Mouse (Mus musculus): ENCODE measurements around the gene Dpf1. TPM values are rescaled to one million over a fixed set of nuclear protein-coding genes. Genes with fewer than 3 reads are reported as not detected.

The Dpf1 gene
- total and polyA plus RNA-seq, 2 experiments from 2014 or later = 0.61 TPM; not detected in 1

- 75% methylated on average over 6 of the region's 7 CpGs for WGBS
- no peaks in the 10 kb centered on the region for H3K27me3 ChIP-seq (ENCODE audit: control insufficient read depth, insufficient read depth, low read length)
- H3K27ac ChIP-seq (ENCODE audit: low read depth) = no peak overlapping the region
- H3K4me3 ChIP-seq (ENCODE audit: low read depth, low read length) = no peak overlapping the region
- peaks cover 16% of the 10 kb centered on the region; the same call in 1 of the 2 replicates for H3K36me3 ChIP-seq (replicated peaks; ENCODE audit: control insufficient read depth, insufficient read depth, low read length)
- H3K9ac ChIP-seq (replicated peaks; ENCODE audit: low read depth, low read length) = no peak overlapping the region
- TF ChIP-seq CTCF (IDR thresholded peaks at IDR 0.05; ENCODE audit: low read depth) (no peak), EP300 (IDR thresholded peaks at IDR 0.05; ENCODE audit: low read depth) (no peak)
- ATAC-seq (ENCODE audit: insufficient read depth, low read depth) = no peak
- no peaks in the 10 kb centered on the region for H3K9me3 ChIP-seq (replicated peaks; ENCODE audit: control insufficient read depth, low read length)
- no peak for DNase-seq (ENCODE audit: low spot score)
- no peak overlapping the region for H3K4me2 ChIP-seq (ENCODE audit: low read depth, low read length)
- no peaks in the 10 kb centered on the region for H3K4me1 ChIP-seq (ENCODE audit: control insufficient read depth, insufficient read depth)
These were observed 30.4 kb downstream of the Dpf1 start for GRCm38 (mm10) chr7:29334156-29334555.

- Histone ChIP-seq H3K9me3 (replicated peaks; ENCODE audit: control insufficient read depth, low read length) (no peaks in the 10 kb centered on the region), H3K4me1 (ENCODE audit: control insufficient read depth, insufficient read depth) (no peaks in the 10 kb centered on the region), H3K27me3 (ENCODE audit: control insufficient read depth, insufficient read depth, low read length) (no peaks in the 10 kb centered on the region), H3K4me2 (ENCODE audit: low read depth, low read length) (no peak overlapping the region), H3K4me3 (ENCODE audit: low read depth, low read length) (no peak overlapping the region), H3K9ac (replicated peaks; ENCODE audit: low read depth, low read length) (no peak overlapping the region), H3K36me3 (replicated peaks; ENCODE audit: control insufficient read depth, insufficient read depth, low read length) (peaks cover 10% of the 10 kb centered on the region; the same call in 1 of the 2 replicates), H3K27ac (ENCODE audit: low read depth) (no peak overlapping the region)
- DNase-seq (ENCODE audit: low spot score) = no peak
- ATAC-seq (ENCODE audit: insufficient read depth, low read depth) = no peak
- no peak for TF ChIP-seq CTCF (IDR thresholded peaks at IDR 0.05; ENCODE audit: low read depth)
- TF ChIP-seq EP300 (IDR thresholded peaks at IDR 0.05; ENCODE audit: low read depth) = no peak
These were observed 31.5 kb downstream of the Dpf1 start for GRCm38 (mm10) chr7:29335276-29335675.

DNA sequence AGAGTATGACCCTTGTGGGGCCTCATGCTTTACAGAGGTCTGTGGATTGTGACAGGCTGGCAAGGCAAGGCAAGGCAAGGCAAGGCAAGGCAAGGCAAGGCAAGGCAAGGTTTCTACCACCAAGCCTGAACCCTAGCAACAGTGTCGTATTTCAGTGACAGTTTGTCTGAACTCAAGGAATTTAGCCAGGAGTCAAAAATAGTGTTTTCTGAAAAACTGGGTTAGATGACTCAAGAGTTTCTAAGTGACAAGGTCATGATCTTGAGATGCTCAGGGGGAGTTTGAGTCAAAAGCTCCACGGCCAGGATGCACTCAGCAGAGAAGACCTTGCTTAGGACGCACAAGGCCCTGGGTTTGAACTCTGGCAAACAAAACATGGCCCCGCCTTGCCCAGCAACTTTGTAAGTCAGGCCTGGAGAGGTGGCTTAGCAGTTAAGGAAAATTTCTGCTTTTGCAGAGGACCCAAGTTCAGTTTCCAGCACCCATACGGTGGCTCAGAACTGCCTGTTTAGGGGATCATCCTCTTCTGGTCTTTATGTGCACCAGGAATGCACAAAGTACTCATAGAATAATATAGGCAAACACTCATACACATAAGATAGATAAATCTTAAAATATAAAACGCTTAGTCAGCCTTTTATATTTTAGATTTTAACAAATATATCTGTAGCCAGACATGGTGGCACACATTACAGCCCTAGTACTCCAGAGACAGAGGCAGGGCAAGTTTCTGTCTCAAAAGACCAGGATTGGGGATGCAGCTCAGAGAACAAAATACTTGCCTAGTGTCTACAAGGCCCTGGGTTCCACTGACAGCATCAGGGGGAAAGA lies 32.3 kb downstream of the Dpf1 start:
- Histone ChIP-seq H3K9ac (replicated peaks; ENCODE audit: low read depth, low read length) (no peak overlapping the region), H3K4me2 (ENCODE audit: low read depth, low read length) (no peak overlapping the region), H3K9me3 (replicated peaks; ENCODE audit: control insufficient read depth, low read length) (no peaks in the 10 kb centered on the region), H3K4me3 (ENCODE audit: low read depth, low read length) (no peak overlapping the region), H3K4me1 (ENCODE audit: control insufficient read depth, insufficient read depth) (no peaks in the 10 kb centered on the region), H3K27ac (ENCODE audit: low read depth) (no peak overlapping the region), H3K27me3 (ENCODE audit: control insufficient read depth, insufficient read depth, low read length) (no peaks in the 10 kb centered on the region), H3K36me3 (replicated peaks; ENCODE audit: control insufficient read depth, insufficient read depth, low read length) (peaks cover 3% of the 10 kb centered on the region; the same call in 1 of the 2 replicates)
- DNase-seq (ENCODE audit: low spot score) (no peak), ATAC-seq (ENCODE audit: insufficient read depth, low read depth) (no peak)
- WGBS = 77% methylated on average over 6 of the region's 6 CpGs
- TF ChIP-seq EP300 (IDR thresholded peaks at IDR 0.05; ENCODE audit: low read depth) (no peak), CTCF (IDR thresholded peaks at IDR 0.05; ENCODE audit: low read depth) (no peak)

DNA sequence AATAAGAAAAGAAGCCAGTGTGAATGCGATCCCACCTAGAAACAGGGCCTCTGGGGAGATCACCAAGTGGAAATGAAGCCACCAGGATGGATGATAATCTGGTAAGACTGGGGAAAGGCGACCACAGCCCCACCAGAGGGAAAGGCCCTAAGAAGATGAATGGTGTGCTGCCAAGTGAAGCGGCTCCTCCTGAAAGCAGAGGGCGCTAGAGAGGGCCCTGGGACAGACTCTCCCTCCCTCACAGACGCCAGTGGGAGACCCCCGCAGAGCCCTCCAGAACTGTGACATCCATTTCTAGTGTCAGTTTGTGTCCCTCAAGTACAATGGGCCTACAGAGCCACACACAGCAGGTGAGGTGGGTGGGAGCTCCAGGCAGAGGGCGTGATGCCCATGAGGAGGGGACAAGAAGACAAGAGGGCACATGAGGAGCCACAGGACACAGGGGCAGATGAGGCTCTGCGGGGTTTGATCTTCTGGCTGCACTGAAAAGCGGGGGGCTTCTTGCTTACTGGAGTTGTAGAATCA lies 33.1 kb downstream of the Dpf1 start:
- no peak for TF ChIP-seq EP300 (IDR thresholded peaks at IDR 0.05; ENCODE audit: low read depth)
- no peak for TF ChIP-seq CTCF (IDR thresholded peaks at IDR 0.05; ENCODE audit: low read depth)

DNA sequence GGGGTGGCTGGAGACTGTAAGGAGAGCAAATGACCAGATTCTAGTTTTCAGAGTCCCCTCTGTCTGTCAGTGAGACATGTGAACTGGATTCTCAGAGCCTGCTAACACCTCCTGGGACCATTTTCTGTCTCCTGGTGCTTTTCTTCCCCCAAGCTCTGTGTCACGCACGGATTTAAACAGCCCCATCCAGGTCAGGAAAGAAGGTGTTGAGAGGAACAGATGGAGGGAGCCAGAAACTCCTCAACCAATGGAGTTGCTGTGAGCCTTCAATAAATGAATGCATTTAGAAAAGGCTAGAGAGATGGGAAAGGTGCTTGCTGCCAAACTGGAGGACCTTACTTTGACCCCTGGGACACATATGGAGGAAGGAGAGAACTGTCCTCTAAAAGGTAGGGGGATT lies 34.0 kb downstream of the Dpf1 start:
- no peak overlapping the region for H3K9ac ChIP-seq (replicated peaks; ENCODE audit: low read depth, low read length)
- no peaks in the 10 kb centered on the region for H3K4me1 ChIP-seq (ENCODE audit: control insufficient read depth, insufficient read depth)
- DNase-seq (ENCODE audit: low spot score) (no peak), ATAC-seq (ENCODE audit: insufficient read depth, low read depth) (no peak)
- 79% methylated on average over 2 of the region's 2 CpGs for WGBS
- no peaks in the 10 kb centered on the region for H3K9me3 ChIP-seq (replicated peaks; ENCODE audit: control insufficient read depth, low read length)
- H3K27ac ChIP-seq (ENCODE audit: low read depth) = no peak overlapping the region
- no peaks in the 10 kb centered on the region for H3K27me3 ChIP-seq (ENCODE audit: control insufficient read depth, insufficient read depth, low read length)
- no peak overlapping the region for H3K4me3 ChIP-seq (ENCODE audit: low read depth, low read length)
- no peak overlapping the region for H3K4me2 ChIP-seq (ENCODE audit: low read depth, low read length)
- H3K36me3 ChIP-seq (replicated peaks; ENCODE audit: control insufficient read depth, insufficient read depth, low read length) = no peaks in the 10 kb centered on the region
- TF ChIP-seq CTCF (IDR thresholded peaks at IDR 0.05; ENCODE audit: low read depth) = no peak
- TF ChIP-seq EP300 (IDR thresholded peaks at IDR 0.05; ENCODE audit: low read depth) = no peak

More for the DNA sequence above, 33.1 kb downstream of the Dpf1 start:
- Histone ChIP-seq H3K4me1 (ENCODE audit: control insufficient read depth, insufficient read depth) (no peaks in the 10 kb centered on the region), H3K4me2 (ENCODE audit: low read depth, low read length) (no peak overlapping the region), H3K36me3 (replicated peaks; ENCODE audit: control insufficient read depth, insufficient read depth, low read length) (no peaks in the 10 kb centered on the region), H3K27me3 (ENCODE audit: control insufficient read depth, insufficient read depth, low read length) (no peaks in the 10 kb centered on the region), H3K4me3 (ENCODE audit: low read depth, low read length) (no peak overlapping the region), H3K9ac (replicated peaks; ENCODE audit: low read depth, low read length) (no peak overlapping the region), H3K27ac (ENCODE audit: low read depth) (no peak overlapping the region), H3K9me3 (replicated peaks; ENCODE audit: control insufficient read depth, low read length) (no peaks in the 10 kb centered on the region)
- WGBS = 69% methylated on average over 9 of the region's 9 CpGs
- DNase-seq (ENCODE audit: low spot score) = no peak
- ATAC-seq (ENCODE audit: insufficient read depth, low read depth) = no peak

Data from heart, postnatal 0 days (tissue).